Mouse (Mus musculus): ENCODE results near the gene Irf9.

- peak; percentile 69 for TF ChIP-seq GATA1 (IDR thresholded peaks at IDR 0.05; ENCODE audit: low read length)
- TF ChIP-seq TAL1 (IDR thresholded peaks at IDR 0.05; ENCODE audit: low read length) = no peak
These were observed 15.3 kb downstream of the Irf9 start for GRCm38 (mm10) chr14:55618486-55619195.

Measured in erythroblast, embryonic 14.5 days (primary cell).